Mouse (Mus musculus) frontal cortex, postnatal 36 days (tissue): ENCODE measurements around the gene Eif4enif1.
A peak's percentile ranks its signal among the peaks of the same experiment; 100 is the strongest.
"Not testable (repeated sequence)": the region's sequence is repeated elsewhere in the genome, so short reads cannot be mapped to it uniquely, and the experiment has no call there.

Source experiments
- DNase-seq, 2 experiments: peaks; one replicate each; pipeline ENCODE4 v3.0.0; 2022; ENCODE audit warnings: low spot score in 2 of 2

The Eif4enif1 gene

DNA sequence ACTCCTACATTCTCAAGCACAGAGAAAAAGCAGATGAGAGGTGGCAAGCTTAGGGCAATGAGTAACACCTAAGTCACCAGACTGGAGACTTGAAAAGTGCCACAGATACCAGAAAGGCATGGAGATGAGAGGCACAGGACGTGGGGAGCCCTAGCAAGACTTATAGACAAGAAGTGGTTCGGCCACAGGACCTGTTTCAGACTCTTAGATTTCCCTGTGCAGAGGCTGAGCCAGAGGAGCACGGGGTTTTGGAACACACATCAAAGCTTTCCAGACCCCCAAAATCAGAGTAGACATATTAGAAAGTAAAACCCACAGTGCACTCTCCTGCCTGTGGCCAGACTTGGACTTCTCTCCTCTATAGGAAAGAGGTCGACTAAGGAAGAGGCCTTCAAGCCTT is 20.9 kb upstream of the Eif4enif1 start:
- peak; percentile 47 to 55 for DNase-seq

DNA sequence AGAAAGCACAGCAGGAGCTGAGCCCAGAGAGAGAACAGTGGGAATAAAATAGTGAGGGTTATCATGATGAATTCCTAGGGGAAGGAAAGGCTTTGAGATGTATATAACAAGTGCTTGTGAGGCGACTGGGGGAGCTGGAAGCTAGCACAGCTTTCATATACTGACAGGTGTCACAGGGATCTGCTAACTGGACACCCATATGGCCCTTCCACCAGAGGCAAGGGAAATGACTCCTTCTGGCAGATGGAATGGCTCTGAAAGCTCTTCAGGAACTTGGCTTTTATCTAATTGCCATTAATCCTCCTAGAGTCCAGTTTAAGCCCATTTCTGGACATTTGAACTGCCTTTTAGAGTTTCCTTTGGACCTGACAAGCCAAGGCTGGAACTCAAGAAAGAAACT is 20.2 kb upstream of the Eif4enif1 start:
- DNase-seq = not testable (repeated sequence)

DNA sequence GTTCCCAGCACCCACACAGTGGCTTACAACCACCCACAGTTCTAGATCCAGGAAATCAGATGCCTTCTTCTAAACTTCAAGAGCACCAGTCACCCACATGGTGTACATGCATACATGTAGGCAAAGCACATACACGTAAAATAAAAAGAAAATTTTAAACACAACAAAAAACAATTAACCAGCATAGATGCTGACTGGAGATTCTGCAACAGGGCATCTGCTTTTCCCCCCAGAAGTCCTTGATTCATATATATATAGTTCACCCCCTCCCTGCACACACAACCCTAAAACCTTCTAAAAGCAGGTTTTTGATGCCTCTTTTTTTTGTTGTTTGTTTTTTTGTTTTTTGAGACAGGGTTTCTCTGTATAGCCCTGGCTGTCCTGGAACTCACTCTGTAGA is 19.5 kb upstream of the Eif4enif1 start:
- not testable (repeated sequence) for DNase-seq

DNA sequence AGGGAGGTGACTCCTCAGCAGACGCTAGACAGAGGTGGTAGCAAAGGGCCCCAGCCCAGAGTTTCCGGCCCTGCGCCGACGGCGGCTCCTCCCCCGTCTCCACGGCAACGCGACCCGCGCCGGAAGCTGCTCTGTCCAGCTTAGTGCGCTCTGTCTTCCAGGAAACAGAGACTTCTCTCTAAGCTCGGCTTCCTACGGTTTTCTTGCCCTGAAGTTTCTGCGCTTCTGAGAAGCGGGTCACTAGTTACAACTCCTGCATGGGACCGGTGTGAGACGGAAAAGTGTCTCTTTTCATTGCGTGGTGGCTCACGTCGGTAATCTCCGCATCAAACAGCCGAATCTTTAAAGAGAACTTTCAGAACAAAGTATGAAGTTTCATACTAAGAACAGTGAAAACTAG is 8.8 kb upstream of the Eif4enif1 start, which contains the start of gene Sfi1:
TSS of gene Sfi1 (minus strand) at position 101 of the 400 bp plus-strand sequence.
- no peak for DNase-seq

DNA sequence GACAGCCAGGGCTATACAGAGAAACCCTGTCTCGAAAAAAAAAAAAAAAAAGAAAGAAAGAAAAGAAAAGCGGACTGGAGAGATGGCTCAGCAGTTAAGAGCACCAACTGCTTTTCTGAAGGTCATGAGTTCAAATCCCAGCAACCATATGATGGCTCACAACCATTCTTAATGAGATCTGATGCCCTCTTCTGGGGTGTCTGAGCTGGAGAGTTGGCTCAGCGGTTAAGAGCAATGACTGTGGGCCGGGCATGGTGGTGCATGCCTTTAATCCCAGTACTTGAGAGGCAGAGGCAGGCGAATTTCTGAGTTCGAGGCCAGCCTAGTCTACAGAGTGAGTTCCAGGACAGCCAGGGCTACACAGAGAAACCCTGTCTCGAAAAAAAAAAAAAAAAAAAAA is 1.6 kb upstream of the Eif4enif1 start:
- not testable (repeated sequence) for DNase-seq

DNA sequence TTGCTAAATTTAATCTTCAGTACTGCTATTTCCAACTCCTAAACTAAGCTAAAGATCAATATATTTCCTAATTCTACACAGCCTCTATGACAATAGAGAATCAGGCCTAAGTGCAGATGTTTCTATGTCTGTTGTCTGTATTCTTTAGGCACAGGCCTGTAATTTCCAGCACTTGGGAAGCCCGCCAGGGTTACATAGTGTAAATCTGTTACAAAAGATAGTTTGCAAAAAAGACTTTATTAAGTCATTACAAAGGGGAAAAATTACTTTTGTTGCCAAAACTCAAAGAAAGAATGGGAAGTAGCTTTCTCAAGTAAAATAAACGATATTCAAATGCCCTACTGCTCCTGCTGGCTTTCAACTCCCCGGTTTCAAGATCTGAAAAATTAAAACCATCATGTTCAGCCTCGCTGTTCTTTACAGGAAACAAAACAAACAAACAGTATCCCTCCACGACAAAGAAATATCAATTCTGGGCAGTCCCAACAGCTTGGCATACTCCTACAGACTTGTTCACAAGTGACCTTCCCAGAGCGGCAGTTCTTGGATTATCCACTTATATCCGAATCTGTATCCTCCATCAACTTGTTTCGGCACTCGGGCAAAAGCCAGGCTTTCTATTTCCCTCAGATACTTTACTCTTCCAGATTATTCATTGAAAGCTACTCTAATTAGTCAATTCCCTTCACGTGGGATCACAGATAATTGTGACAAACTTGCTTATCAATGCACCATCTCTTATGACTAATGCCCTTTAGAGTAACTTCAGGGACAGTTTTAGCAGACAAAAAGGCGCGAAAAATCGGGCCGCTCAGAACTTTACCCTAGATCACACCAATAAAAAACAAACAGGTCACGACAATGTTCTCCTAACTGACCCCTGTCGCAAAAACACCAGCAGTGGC is 614 bp upstream of the Eif4enif1 start:
- no peak for DNase-seq

DNA sequence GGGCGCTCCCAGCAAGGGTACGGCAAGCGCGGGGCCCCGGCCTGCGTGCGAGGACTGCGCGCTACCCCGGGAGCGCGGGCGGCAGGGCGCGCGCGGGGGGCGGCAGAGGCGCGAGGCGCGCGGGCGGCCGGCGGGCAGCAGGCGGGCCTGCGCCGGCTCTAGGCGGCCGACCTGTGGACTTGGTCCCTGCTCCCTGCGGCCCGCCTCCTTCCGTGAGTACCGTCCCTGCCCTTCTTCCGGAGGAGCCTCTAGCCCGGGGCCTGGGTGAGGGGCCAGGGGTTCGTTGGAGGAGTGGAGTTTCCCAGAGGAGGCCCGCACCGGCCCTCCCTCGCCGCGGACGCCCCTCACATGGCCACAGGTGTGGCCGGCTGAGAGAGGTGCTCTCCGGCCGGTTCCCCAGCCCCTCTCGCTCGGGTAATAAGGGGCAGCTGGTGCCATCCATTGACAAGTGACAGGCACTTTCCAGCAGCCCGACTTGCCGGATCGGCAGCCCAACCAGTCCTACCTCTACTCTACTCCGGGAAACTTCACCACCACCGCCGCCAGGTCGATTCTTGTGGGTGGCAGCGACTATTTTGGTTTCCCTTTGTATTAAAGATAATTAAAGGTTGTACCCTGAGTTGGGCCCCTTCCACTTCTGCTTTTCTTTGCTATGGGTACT is 719 bp downstream of the Eif4enif1 start:
- peak; percentile 38 to 39 for DNase-seq

DNA sequence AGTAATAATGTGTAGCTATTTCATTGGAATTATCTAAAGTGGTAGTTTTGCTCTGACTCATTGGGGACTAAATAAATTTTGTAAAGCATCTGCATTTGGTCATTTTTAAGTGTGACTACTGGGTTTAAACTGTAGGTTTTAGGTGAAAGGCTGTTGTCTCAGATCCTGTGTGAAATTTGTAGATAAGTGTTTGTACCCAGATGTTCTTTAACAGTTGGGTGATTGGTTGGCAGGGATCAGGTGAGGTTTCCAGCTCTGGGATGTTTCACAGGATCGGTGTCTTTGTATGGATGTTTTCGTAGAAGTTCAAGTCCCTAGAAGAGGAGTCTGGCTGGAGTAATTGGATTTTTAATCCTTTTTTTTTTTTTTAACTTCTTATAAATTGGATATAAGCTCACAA is 1.6 kb downstream of the Eif4enif1 start:
- DNase-seq = no peak

DNA sequence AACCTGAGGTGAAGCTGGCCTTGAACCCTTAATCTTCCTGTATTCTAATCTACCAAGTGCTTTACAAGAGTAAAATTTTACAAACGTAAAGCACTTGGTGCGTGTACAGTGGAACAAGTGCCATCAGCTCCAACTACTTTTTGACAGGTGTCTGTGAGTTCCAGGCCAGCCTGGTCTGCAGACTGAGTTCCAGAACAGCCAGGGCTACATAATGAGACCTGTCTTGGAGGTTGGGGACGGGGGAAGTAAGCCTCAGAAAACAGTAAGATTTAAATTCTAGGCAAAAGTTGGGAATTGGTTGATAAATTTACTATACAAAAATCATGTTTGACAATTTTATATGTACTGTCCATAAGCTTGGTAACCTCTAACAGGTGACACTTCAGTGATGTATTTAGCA is 3.0 kb downstream of the Eif4enif1 start:
- DNase-seq = no peak

DNA sequence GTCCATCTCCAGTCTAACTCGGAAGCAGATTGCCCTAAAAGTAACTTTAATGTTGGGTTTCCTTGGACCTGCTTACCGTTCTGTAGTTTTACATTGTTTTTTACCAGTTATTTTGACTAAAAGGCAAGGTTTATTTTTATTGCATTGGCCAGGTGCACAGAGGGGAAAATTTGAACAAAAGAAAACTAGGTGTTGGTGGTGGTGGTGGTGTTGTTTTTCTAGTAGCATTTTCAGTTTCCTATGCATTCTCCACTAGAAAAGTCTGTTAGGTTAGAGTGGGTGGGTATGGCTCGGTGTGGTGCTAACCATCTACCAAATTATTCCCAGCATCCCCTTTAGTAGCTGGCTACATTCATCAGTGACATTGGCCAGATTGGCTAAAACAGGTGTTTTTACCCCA is 4.6 kb downstream of the Eif4enif1 start:
- no peak for DNase-seq

DNA sequence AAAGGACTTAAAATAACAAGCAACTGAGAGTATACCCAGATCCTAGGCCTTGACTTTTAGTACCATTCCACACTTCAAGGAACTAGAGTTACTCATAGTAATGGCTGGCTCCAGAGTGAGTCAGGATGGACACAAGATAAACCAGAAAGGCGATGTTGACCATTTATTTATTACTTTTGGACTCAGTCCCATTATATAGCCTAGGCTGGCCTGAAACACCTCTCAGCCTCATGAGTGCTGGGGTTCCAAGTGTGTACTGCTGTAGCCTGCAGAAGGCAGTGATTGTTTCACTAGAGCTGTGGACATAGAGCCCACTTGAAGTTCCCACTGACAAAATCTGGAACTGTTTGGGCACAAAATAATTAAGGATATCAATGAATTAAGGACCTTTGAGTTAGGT is 10.3 kb downstream of the Eif4enif1 start:
- DNase-seq = no peak

DNA sequence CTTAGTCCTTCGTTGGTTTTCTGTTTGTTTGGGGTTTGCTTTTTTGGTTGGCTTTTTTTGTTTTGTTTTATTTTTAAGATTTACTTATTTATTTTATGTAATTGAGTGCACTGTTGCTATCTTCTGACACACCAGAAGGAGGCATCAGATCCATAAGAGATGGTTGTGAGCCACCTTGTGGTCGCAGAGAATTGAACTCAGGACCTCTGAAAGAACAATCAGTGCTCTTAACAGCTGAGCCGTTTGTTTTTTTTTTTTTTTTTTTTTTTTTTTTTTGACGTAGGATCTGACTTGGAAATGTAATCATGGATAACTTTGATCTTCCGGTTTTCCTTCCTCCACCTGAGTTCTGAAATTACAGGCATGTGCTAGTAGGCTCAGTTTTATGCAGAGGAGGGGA is 20.9 kb downstream of the Eif4enif1 start:
- no peak for DNase-seq

DNA sequence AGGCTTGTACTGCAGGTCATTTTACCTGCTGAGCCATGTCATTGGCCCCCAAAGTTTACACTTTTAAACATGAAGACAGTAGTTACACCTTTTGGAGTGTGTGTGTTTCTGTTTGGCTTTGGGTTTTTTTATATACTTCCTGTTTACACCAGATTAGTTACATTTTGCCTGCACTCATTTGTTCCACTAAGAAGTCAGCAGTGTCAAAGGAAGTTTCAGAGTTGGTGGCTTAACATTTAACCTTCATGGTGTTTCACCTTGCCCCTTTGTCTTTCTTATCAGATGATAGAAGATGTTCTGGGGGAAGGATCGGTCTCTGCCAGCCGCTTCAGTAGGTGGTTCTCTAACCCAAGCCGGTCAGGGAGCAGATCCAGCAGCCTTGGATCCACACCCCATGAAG is 24.9 kb downstream of the Eif4enif1 start:
- DNase-seq = no peak

DNA sequence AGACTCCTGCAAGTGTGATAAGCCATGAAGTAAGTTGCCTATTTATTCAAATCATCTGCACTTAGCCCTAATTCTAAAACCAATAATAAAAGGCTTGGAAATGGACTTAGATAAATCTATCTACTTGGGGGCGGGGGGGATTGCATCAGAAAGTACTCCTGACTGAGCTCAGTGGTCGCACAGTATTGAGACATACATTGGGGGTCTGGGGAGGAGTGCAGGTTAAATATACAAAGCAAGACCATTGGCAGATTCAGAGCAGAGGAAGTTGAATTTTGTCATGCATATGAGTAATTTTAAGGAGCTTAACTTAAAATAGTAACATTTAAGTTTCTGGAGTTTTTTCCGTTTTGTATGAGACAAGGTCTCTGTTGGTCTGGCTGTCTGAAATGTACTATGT is 30.1 kb downstream of the Eif4enif1 start:
- no peak for DNase-seq

DNA sequence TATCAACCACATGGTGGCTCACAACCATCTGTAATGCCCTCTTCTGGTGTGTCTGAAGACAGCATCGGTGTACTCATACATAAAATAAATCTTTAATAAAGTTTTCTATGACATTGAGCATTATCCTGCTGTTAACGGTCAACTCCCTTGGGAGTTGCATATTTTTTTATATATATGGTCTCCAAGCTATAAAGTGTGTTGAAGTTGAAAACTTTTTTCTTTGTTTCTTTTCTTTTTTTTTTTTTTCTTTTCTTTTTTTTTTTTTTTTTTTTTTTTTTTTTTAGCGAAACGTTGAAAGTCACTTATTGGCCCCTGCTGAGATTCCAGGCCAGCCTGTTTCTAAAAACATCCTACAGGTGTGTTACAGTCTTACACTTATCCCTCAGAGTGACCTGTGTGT is 31.5 kb downstream of the Eif4enif1 start:
- no peak for DNase-seq

DNA sequence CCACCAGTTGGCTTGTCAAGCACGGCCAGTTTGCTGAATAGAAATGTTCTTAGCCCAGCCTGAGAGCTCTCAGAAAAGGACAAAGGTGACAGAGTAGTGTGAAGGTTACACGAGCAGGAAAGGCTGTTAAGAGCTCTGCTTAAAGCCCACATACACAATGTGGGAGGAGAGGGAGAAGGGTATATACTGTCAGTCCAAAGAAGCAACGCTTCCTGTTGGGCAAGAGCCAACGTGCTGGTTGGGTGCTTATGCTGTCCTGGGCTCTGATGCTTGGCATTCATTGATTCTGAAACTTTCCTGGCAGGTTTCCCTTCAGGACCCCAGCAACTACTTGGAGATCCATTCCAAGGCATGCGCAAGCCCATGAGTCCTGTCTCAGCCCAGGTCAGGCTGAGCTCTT is 33.1 kb downstream of the Eif4enif1 start:
- DNase-seq = no peak

DNA sequence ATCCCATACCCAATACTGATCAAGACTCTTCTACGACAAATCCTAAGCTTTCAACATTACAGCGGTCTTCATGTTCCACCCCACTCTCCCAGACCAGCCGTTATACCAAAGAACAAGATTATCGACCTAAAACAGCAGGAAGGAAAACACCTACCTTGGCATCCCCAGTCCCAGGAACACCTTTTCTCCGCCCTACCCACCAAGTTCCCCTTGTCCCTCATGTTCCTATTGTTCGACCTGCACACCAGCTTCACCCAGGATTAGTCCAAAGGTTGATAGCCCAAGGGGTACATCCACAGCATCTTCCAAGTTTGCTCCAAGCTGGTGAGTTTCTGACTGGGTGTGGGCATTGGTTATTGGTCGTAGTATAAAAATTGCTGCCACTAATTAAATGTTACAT is 40.2 kb downstream of the Eif4enif1 start:
- no peak for DNase-seq

DNA sequence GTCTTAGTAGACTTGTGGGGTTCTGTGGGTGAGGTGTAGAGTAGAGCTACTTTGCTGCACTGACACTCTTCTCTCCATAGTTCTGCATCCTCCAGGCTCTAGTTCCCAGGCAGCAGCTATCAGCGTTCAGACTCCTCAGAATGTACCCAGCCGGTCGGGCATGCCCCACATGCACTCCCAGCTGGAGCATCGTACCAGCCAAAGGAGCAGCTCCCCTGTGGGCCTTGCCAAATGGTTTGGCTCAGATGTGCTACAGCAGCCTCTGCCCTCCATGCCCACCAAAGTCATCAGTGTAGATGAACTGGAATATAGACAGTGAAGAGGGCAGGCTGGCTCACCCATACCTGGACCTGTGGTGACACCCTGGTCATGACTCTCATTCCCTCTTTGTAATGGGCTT is 41.6 kb downstream of the Eif4enif1 start:
- DNase-seq = no peak

DNA sequence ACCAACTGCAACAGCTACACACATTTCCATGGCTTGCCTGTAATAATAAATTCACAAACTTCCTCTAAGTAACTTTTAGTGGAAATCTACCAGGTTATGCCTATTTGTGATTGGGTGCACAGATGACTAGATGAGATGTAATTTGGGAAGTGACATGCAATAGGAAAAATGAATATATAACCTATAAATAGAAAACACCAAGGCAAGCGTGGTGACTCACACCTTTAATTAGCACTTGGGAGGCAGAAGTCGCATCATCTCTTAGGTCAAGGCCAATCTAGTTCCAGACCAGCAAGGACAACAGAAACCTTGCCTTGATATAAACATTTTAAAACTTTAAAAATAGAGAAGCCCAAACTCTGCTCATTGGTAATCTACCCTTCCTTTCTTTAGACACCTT is 45.2 kb downstream of the Eif4enif1 start:
- DNase-seq = no peak

DNA sequence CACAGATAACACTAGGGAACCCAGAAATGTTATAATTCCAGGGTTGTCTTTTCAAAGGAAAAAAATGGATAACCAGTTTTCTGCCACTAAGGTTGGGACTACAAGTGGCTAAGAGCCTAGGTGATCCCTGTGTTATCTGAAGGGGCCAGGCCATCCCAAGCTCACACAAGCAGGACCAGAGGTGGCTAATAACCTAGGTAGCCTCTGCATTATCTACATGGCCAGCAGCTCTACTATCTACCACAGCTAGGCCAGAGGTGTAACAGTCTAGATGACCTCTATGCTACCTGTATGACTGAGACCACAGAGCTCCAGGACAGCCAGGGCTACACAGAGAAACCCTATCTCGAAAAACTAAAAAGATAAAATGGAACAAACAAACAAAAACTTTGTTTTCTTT is 57.3 kb downstream of the Eif4enif1 start:
- DNase-seq = no peak

DNA sequence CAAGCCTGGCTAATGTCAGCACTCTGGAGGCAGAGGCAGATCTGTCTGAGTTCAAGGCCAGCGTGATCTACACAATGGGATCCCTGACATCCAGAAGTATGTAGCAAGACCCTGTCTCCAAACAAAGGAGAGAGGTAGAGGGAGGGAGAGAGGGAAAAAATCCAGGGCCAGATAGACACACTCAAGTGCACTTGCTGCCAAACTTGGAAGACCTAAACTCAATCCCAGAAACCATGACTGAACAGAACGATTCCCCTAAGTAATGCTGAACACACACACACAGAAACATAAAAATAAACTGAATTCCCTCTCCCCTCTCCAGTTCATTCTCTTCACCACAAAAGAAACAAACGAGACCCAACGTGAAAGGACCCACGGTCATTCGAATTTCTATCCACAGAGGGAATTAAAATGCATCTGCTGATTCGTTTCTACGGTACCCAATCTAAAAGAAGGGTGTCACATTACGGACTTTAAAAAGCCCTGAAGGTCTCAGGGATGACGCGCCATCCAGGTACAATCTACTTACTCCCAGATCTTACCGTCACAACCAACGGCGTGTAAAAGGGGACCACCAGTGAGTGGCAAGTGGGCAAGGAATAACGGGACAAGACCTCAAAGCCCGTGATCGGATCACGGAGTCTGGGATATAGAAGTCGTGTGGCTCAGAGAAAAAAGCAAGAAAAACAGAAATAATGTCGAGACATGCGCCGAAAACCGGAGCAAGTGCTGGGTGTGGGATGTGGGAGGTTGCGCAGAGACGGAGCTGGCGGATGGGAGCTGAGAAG is 63.3 kb downstream of the Eif4enif1 start:
- no peak for DNase-seq

DNA sequence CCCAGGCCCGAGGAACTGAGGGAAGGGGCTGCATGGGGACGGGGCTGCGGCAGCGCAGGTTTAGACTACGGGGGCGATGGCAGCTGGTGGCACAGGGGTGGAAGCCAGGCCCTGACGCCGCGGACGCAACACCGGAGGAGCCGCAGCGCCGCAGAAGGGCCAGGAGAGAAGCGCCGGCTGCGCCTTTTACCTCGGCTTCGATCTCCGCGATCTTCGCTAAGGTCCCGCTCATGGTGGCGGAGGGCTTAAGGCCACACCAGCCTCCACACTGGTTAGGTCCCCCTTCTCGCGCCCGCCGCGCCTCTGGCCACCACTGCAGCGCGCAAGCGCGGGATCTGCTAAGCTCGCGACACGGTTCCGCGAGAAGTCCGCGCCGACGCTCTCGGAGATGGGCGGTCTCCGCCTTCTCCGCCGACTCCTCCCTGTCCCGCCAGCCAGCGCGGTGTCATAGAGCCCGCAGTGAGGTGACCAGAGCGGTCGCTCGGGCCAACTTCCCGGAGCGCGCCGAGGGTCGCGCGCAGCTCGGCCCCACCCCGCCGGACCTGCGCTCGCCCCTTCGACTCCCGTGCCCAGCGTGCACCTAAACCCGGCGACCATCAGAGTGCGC is 64.0 kb downstream of the Eif4enif1 start, which contains the start of gene Drg1:
TSS of gene Drg1 (minus strand) at position 337 of the 607 bp plus-strand sequence.
- DNase-seq = peak; percentile 89 to 93
